Mouse (Mus musculus) CD4-positive, CD25-positive, alpha-beta regulatory T cell, adult 4 months (primary cell): ENCODE results near the gene Etfdh. TPM values are rescaled to one million over a fixed set of nuclear protein-coding genes. Genes with fewer than 3 reads are reported as not detected.

Experiments
- ATAC-seq: one replicate; pipeline ENCODE4 v1.8.0; 2017
- polyA plus RNA-seq, 2 experiments: library from polyadenylated mRNA; unstranded; fragments of 100-300 nt; shearing (Covaris generic); gene quantifications; one replicate each; pipeline ENCODE4 v1.2.1; 2017

The Etfdh gene
- 10 to 100 TPM; 37.6 to 51.2 TPM for polyA plus RNA-seq

GRCm38 (mm10) chr3:79629416-79629730, at the start of gene Etfdh:
Gene Etfdh, minus strand, starts transcription at chr3:79629500.
- no peak for ATAC-seq

GRCm38 (mm10) chr3:79676411-79676810, 47.1 kb upstream of the Etfdh start:
- no peak for ATAC-seq

GRCm38 (mm10) chr3:79674641-79675040, 45.3 kb upstream of the Etfdh start:
- ATAC-seq: no peak

- peak; percentile 56 for ATAC-seq
Observed at GRCm38 (mm10) chr3:79673082-79673481, 43.8 kb upstream of the Etfdh start.

GRCm38 (mm10) chr3:79672188-79672587, 42.9 kb upstream of the Etfdh start:
- ATAC-seq: no peak

- no peak for ATAC-seq
Observed at GRCm38 (mm10) chr3:79670556-79670955, 41.3 kb upstream of the Etfdh start.

GRCm38 (mm10) chr3:79664787-79665408, 35.6 kb upstream of the Etfdh start:
- ATAC-seq: peak; percentile 84

GRCm38 (mm10) chr3:79656682-79657081, 27.4 kb upstream of the Etfdh start:
- no peak for ATAC-seq

- no peak for ATAC-seq
Observed at GRCm38 (mm10) chr3:79652129-79652528, 22.8 kb upstream of the Etfdh start.

- ATAC-seq: peak; percentile 93
Observed at GRCm38 (mm10) chr3:79628561-79629415, 512 bp downstream of the Etfdh start, which contains the start of gene 4930579G24Rik. Gene 4930579G24Rik, plus strand, starts transcription at chr3:79629079.

GRCm38 (mm10) chr3:79628182-79628560, 1.1 kb downstream of the Etfdh start:
- peak; percentile 2 for ATAC-seq

GRCm38 (mm10) chr3:79627484-79628181, 1.7 kb downstream of the Etfdh start:
- ATAC-seq: no peak

- no peak for ATAC-seq
Observed at GRCm38 (mm10) chr3:79609886-79610285, 19.4 kb downstream of the Etfdh start.

GRCm38 (mm10) chr3:79595468-79595867, 33.8 kb downstream of the Etfdh start:
- no peak for ATAC-seq

- no peak for ATAC-seq
Observed at GRCm38 (mm10) chr3:79591793-79592471, 37.4 kb downstream of the Etfdh start.

- peak; percentile 91 for ATAC-seq
Observed at GRCm38 (mm10) chr3:79590863-79591792, 38.2 kb downstream of the Etfdh start, which contains the start of gene Ppid. Gene Ppid, plus strand, starts transcription at chr3:79591342.

- no peak for ATAC-seq
Observed at GRCm38 (mm10) chr3:79589671-79590070, 39.6 kb downstream of the Etfdh start.

GRCm38 (mm10) chr3:79586804-79587203, 42.5 kb downstream of the Etfdh start:
- peak; percentile 76 for ATAC-seq

- no peak for ATAC-seq
Observed at GRCm38 (mm10) chr3:79579891-79580575, 49.3 kb downstream of the Etfdh start.

- no peak for ATAC-seq
Observed at GRCm38 (mm10) chr3:79578164-79578563, 51.1 kb downstream of the Etfdh start.

- no peak for ATAC-seq
Observed at GRCm38 (mm10) chr3:79577606-79578005, 51.7 kb downstream of the Etfdh start.
